Mouse (Mus musculus): ENCODE measurements around the gene Bmi1. TPM values are rescaled to one million over a fixed set of nuclear protein-coding genes. Genes with fewer than 3 reads are reported as not detected.
A peak's percentile ranks its signal among the peaks of the same experiment; 100 is the strongest.

Gene Bmi1
- polyA plus RNA-seq, 1 experiment = 15.6 TPM

DNA sequence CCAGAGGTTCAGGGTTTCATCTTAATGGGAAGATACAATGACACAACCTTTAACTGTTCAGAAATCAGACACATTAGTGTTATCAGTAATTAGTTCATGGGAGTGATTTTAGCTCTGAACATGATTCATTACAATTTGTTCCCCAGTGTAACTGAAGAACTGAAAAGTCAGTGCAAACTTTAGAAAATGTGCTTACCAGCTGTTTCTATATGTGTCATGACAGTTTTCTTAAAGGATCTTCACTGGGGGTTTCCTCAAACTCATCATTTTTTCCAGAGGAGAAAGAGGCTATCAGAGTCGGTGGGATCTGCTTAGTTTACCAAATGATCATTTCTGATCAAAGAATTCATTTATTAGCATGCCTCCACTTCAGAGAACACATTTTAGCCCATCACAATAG lies 15.7 kb downstream of the Bmi1 start:
- TF ChIP-seq MYOG (IDR thresholded peaks at IDR 0.05; ENCODE audit: control insufficient read depth in 1 of 3, insufficient read depth in 1 of 3, insufficient read length in 2 of 3, low read depth in 2 of 3) (no peak), USF1 (IDR thresholded peaks at IDR 0.05; ENCODE audit: low read depth) (no peak), POLR2AphosphoS2 (IDR thresholded peaks at IDR 0.05; ENCODE audit: insufficient read length, low read depth) (no peak), E2F4 (IDR thresholded peaks at IDR 0.05; ENCODE audit: insufficient read depth) (no peak), CEBPB (IDR thresholded peaks at IDR 0.05; ENCODE audit: insufficient read depth, poor library complexity, severe bottlenecking) (no peak), REST (IDR thresholded peaks at IDR 0.05; ENCODE audit: insufficient read depth, insufficient read length) (no peak), POLR2A (IDR thresholded peaks at IDR 0.05; ENCODE audit: insufficient read length, low read depth) (no peak), TCF3 (IDR thresholded peaks at IDR 0.05; ENCODE audit: insufficient read length, low read depth) (no peak), SRF (IDR thresholded peaks at IDR 0.05; ENCODE audit: control insufficient read depth, insufficient read length, low read depth) (no peak), MAX (IDR thresholded peaks at IDR 0.05; ENCODE audit: low read depth) (no peak), MYOD1 (IDR thresholded peaks at IDR 0.05; ENCODE audit: control insufficient read depth in 1 of 3, insufficient read length in 2 of 3, low read depth in 2 of 3) (no peak), TCF12 (IDR thresholded peaks at IDR 0.05; ENCODE audit: insufficient read depth, poor library complexity, severe bottlenecking) (no peak)
- Histone ChIP-seq H3K27me3 (ENCODE audit: control insufficient read depth, insufficient read depth, insufficient read length) (no peaks in the 10 kb centered on the region), H3K4me3 (no peak overlapping the region), H3K36me3 (ENCODE audit: control insufficient read depth, insufficient read depth) (no peaks in the 10 kb centered on the region), H3K4me2 (ENCODE audit: low read depth) (no peak overlapping the region), H3K79me2 (ENCODE audit: control insufficient read depth, insufficient read depth) (no peaks in the 10 kb centered on the region), H3ac (ENCODE audit: control insufficient read depth, insufficient read length) (no peak overlapping the region)

DNA sequence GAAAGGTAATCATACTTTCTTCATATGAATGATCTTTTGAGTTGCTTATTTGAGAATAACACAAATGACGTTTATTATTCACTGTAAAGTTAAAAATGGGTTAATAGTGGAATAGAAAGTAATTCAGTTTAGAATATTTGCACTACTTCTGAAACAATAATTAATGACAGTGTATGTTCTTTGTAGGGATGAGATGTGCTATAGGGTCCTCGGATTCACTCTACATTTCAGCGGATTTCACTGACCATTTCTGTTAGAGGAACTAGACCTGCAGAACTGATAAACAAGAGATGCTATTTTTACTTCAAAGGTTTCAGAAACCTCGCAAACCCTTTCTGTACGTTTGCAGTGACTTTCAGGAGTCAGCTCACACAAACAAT lies 16.7 kb downstream of the Bmi1 start:
- Histone ChIP-seq H3ac (ENCODE audit: control insufficient read depth, insufficient read length) (peak overlapping the region; percentile 46), H3K4me3 (peak overlapping the region; percentile 40), H3K36me3 (ENCODE audit: control insufficient read depth, insufficient read depth) (no peaks in the 10 kb centered on the region), H3K27me3 (ENCODE audit: control insufficient read depth, insufficient read depth, insufficient read length) (no peaks in the 10 kb centered on the region), H3K4me2 (ENCODE audit: low read depth) (peak overlapping the region; percentile 89), H3K79me2 (ENCODE audit: control insufficient read depth, insufficient read depth) (no peaks in the 10 kb centered on the region)
- TF ChIP-seq USF1 (IDR thresholded peaks at IDR 0.05; ENCODE audit: low read depth) (no peak), MAX (IDR thresholded peaks at IDR 0.05; ENCODE audit: low read depth) (no peak), POLR2A (IDR thresholded peaks at IDR 0.05; ENCODE audit: insufficient read length, low read depth) (no peak), MYOG (IDR thresholded peaks at IDR 0.05; ENCODE audit: control insufficient read depth in 1 of 3, insufficient read depth in 1 of 3, insufficient read length in 2 of 3, low read depth in 2 of 3) (no peak), SRF (IDR thresholded peaks at IDR 0.05; ENCODE audit: control insufficient read depth, insufficient read length, low read depth) (no peak), TCF3 (IDR thresholded peaks at IDR 0.05; ENCODE audit: insufficient read length, low read depth) (no peak), E2F4 (IDR thresholded peaks at IDR 0.05; ENCODE audit: insufficient read depth) (no peak), TCF12 (IDR thresholded peaks at IDR 0.05; ENCODE audit: insufficient read depth, poor library complexity, severe bottlenecking) (no peak), MYOD1 (IDR thresholded peaks at IDR 0.05; ENCODE audit: control insufficient read depth in 1 of 3, insufficient read length in 2 of 3, low read depth in 2 of 3) (no peak), REST (IDR thresholded peaks at IDR 0.05; ENCODE audit: insufficient read depth, insufficient read length) (no peak), POLR2AphosphoS2 (IDR thresholded peaks at IDR 0.05; ENCODE audit: insufficient read length, low read depth) (no peak), CEBPB (IDR thresholded peaks at IDR 0.05; ENCODE audit: insufficient read depth, poor library complexity, severe bottlenecking) (no peak)

DNA sequence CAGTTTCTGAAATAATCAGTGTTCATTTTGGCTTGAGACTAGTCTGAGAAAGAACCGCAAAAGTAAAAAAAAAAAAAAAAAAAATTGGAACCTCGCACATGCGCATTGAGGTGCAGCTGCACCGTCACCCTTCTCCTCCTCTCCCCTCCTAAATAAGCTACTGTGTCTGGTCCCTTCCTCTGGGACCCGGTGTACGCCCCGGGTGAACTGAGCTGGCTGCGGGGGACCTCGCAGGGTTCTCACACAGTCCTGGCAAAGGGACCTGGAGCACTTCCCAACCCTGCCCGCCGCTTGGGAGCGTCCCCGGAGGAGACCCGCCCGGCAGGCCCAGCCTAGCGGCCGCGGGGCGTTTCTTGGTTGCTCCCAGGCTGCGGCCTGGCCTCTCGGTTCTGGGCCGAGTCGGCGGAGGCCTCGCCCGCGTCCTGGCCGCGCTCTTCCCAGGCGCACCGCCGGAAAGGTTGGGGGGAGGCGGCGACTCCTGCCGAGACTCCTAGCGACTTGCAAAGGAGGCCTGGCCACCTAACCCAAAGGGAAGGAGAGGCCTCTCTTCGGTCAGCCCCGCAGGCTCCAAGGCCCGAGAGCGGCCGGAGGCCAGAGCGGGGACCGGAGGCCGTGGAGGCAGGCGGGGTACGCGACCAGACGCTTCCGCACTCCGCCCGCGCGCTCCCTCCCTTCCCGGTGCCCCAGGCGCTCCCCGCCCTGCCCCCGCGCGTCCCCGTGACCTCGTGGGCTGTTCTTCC lies 17.2 kb downstream of the Bmi1 start, which contains the start of gene Spag6:
Gene Spag6 (plus strand): TSS at position 162 of the 740 bp plus-strand sequence.
- Histone ChIP-seq H3K4me3 (peak within 1 kb of the TSS; percentile 40), H3ac (ENCODE audit: control insufficient read depth, insufficient read length) (peak within 1 kb of the TSS; percentile 46), H3K27me3 (ENCODE audit: control insufficient read depth, insufficient read depth, insufficient read length) (no peaks in the 10 kb centered on the region), H3K36me3 (ENCODE audit: control insufficient read depth, insufficient read depth) (no peaks in the 10 kb centered on the region), H3K79me2 (ENCODE audit: control insufficient read depth, insufficient read depth) (no peaks in the 10 kb centered on the region), H3K4me2 (ENCODE audit: low read depth) (peak within 1 kb of the TSS; percentile 89)
- TF ChIP-seq MYOG (IDR thresholded peaks at IDR 0.05; ENCODE audit: control insufficient read depth in 1 of 3, insufficient read depth in 1 of 3, insufficient read length in 2 of 3, low read depth in 2 of 3) (no peak), TCF12 (IDR thresholded peaks at IDR 0.05; ENCODE audit: insufficient read depth, poor library complexity, severe bottlenecking) (no peak), MAX (IDR thresholded peaks at IDR 0.05; ENCODE audit: low read depth) (no peak), POLR2A (IDR thresholded peaks at IDR 0.05; ENCODE audit: insufficient read length, low read depth) (peak; percentile 81), REST (IDR thresholded peaks at IDR 0.05; ENCODE audit: insufficient read depth, insufficient read length) (no peak), E2F4 (IDR thresholded peaks at IDR 0.05; ENCODE audit: insufficient read depth) (no peak), USF1 (IDR thresholded peaks at IDR 0.05; ENCODE audit: low read depth) (no peak), CEBPB (IDR thresholded peaks at IDR 0.05; ENCODE audit: insufficient read depth, poor library complexity, severe bottlenecking) (no peak), TCF3 (IDR thresholded peaks at IDR 0.05; ENCODE audit: insufficient read length, low read depth) (no peak), MYOD1 (IDR thresholded peaks at IDR 0.05; ENCODE audit: control insufficient read depth in 1 of 3, insufficient read length in 2 of 3, low read depth in 2 of 3) (peak in 1 of 3 experiments; percentile 17), SRF (IDR thresholded peaks at IDR 0.05; ENCODE audit: control insufficient read depth, insufficient read length, low read depth) (no peak), POLR2AphosphoS2 (IDR thresholded peaks at IDR 0.05; ENCODE audit: insufficient read length, low read depth) (peak; percentile 69)

DNA sequence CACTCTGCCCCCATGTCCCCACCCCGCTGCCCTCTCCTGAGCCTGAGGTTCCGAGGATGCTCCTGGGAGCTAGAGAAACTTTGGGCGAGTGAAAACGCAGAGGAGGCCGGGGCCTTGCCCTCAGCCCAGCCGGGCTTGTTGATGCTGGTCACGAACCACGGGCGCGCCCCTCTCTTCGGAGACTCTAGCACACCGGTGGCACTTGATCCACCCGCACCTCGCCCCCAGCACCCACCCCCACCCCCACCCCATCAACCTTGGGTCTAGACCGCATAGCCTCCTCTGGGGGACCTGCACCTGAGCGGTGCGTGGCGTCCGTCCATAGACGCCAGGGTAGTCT lies 17.8 kb downstream of the Bmi1 start:
- Histone ChIP-seq H3K79me2 (ENCODE audit: control insufficient read depth, insufficient read depth) (no peaks in the 10 kb centered on the region), H3ac (ENCODE audit: control insufficient read depth, insufficient read length) (peak overlapping the region; percentile 46), H3K36me3 (ENCODE audit: control insufficient read depth, insufficient read depth) (no peaks in the 10 kb centered on the region), H3K27me3 (ENCODE audit: control insufficient read depth, insufficient read depth, insufficient read length) (no peaks in the 10 kb centered on the region), H3K4me3 (peak overlapping the region; percentile 40), H3K4me2 (ENCODE audit: low read depth) (peak overlapping the region; percentile 89)
- TF ChIP-seq REST (IDR thresholded peaks at IDR 0.05; ENCODE audit: insufficient read depth, insufficient read length) (no peak), USF1 (IDR thresholded peaks at IDR 0.05; ENCODE audit: low read depth) (no peak)

Measured in myocyte (in vitro differentiated cells).